ENCODE assay signal across 30 mouse cellular contexts in the genomic region with DNA sequence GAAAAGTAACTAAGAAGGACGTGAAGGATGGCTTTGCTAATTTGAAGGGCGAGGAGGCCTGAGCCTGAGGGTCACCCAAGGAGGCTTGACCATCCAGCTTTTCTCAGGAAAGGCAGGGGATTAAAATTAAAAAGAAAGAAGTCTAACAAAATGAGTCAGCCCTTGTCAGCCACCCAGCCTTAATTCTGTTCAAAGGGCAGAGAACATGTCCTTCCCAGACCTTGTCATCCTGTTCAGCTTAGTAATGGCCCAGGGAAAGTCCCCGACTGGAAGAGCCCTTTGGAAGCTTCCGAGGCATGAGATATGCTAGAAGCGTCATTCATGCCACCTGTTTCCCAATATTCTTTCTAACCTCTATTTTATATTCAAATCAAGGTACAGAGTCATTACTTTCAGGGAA. TPM values are rescaled to one million over a fixed set of nuclear protein-coding genes. Genes with fewer than 3 reads are reported as not detected.
A peak's percentile ranks its signal among the peaks of the same experiment; 100 is the strongest.
DNase-seq lines count a peak whose midpoint lies in the region; ATAC-seq and TF ChIP-seq lines count a peak whose summit lies in the region.
"Had no signal": no experiment of that assay in that cellular context is flagged by ENCODE, and none has a peak within 500 bp of the region (broad histone marks: within the 10 kb centered on the region; RNA-seq: fewer than 3 reads in every experiment).

No protein-coding gene starts in this region.

- no peak overlapping the region for H3K4me2 ChIP-seq in kidney, embryonic 16.5 days (replicated peaks; ENCODE audit: low read depth, low read length)
- H3K4me2 ChIP-seq: embryonic facial prominence, embryonic 13.5 days; forebrain, embryonic 15.5 days; heart, embryonic 15.5 days; hindbrain, embryonic 12.5 days; intestine, embryonic 15.5 days; lung, embryonic 14.5 days had no signal

- intact Hi-C loops in gastrocnemius, adult 2 months (cut with DNase I): no loop called here

- no peaks in the 10 kb centered on the region for H3K27me3 ChIP-seq in kidney, adult 2 months (replicated peaks; ENCODE audit: control insufficient read depth, insufficient read depth, low read length)
- H3K27me3 ChIP-seq in kidney, embryonic 16.5 days (ENCODE audit: insufficient read depth, low read length): no peaks in the 10 kb centered on the region
- H3K27me3 ChIP-seq: embryonic facial prominence, embryonic 13.5 days; forebrain, embryonic 15.5 days; heart, embryonic 15.5 days; hindbrain, embryonic 12.5 days; intestine, embryonic 15.5 days had no signal

- no peak for DNase-seq in gastrocnemius, adult 2 months
- DNase-seq in gastrocnemius, adult 8-10 months (ENCODE audit: low spot score in 2 of 2): no peak
- peak; percentile 72 for DNase-seq in kidney, adult 2 months
- peak; percentile 64 for DNase-seq in 3T3-L1 (ENCODE audit: low read depth, low spot score)
- peak; percentile 63 for DNase-seq in adrenal gland, postnatal 14 days
- no peak for DNase-seq in right cerebral cortex, postnatal 4 days
- DNase-seq: B cell, adult 2 months; cerebellum, adult 11-12 months; cerebellum, postnatal 10 days; heart, postnatal 36 days; liver; lung, embryonic 14.5 days; lung, postnatal 14 days; midbrain, embryonic 14.5 days; right cerebral cortex, postnatal 14 days; spleen, adult 18-20 months had no signal

- no peaks in the 10 kb centered on the region for H3K9me3 ChIP-seq in kidney, embryonic 16.5 days (ENCODE audit: low read length)
- H3K9me3 ChIP-seq: embryonic facial prominence, embryonic 13.5 days; forebrain, embryonic 10.5 days; forebrain, embryonic 15.5 days; heart, embryonic 10.5 days; heart, embryonic 15.5 days; hindbrain, embryonic 12.5 days; intestine, embryonic 15.5 days had no signal

- H3K27ac ChIP-seq in gastrocnemius, adult 2 months: peak overlapping the region; percentile 76
- H3K27ac ChIP-seq in kidney, adult 2 months (ENCODE audit: insufficient read depth, low read depth, low read length): peak overlapping the region; percentile 87
- no peak overlapping the region for H3K27ac ChIP-seq in kidney, embryonic 16.5 days (ENCODE audit: low read length)
- H3K27ac ChIP-seq: embryonic facial prominence, embryonic 13.5 days; forebrain, embryonic 10.5 days; forebrain, embryonic 15.5 days; heart, embryonic 10.5 days; heart, embryonic 15.5 days; hindbrain, embryonic 12.5 days; hindbrain, postnatal 0 days; intestine, embryonic 15.5 days; liver, embryonic 14.5 days had no signal

- no peaks in the 10 kb centered on the region; the same call in 1 of the 2 replicates for H3K36me3 ChIP-seq in kidney, adult 2 months (ENCODE audit: control insufficient read depth, insufficient read depth, low read length)
- H3K36me3 ChIP-seq in kidney, embryonic 16.5 days (ENCODE audit: insufficient read depth, low read length): no peaks in the 10 kb centered on the region
- H3K36me3 ChIP-seq: embryonic facial prominence, embryonic 13.5 days; forebrain, embryonic 10.5 days; forebrain, embryonic 15.5 days; heart, embryonic 10.5 days; heart, embryonic 15.5 days; hindbrain, embryonic 12.5 days; intestine, embryonic 15.5 days had no signal

- no peak for TF ChIP-seq POLR2A in kidney, adult 2 months (IDR thresholded peaks at IDR 0.05; ENCODE audit: low read depth, low read length)

- H3K4me1 ChIP-seq in kidney, adult 2 months (ENCODE audit: control insufficient read depth, insufficient read depth, low read length): peaks cover 29% of the 10 kb centered on the region
- peaks cover 6% of the 10 kb centered on the region for H3K4me1 ChIP-seq in kidney, embryonic 16.5 days (ENCODE audit: insufficient read depth, low read length)
- H3K4me1 ChIP-seq: forebrain, embryonic 15.5 days; hindbrain, embryonic 12.5 days had no signal

- ATAC-seq in kidney, embryonic 16.5 days (ENCODE audit: low FRiP score, low TSS enrichment): no peak
- ATAC-seq: activated CD4-positive, CD25-positive, alpha-beta regulatory T cell, adult 4 months; forebrain, embryonic 15.5 days; hindbrain, postnatal 0 days; intestine, embryonic 15.5 days had no signal

- TF ChIP-seq CTCF in gastrocnemius, adult 2 months (IDR thresholded peaks at IDR 0.05): no peak
- TF ChIP-seq CTCF in kidney, adult 2 months (conservative IDR thresholded peaks at IDR 0.05; ENCODE audit: insufficient read depth, insufficient read length, low read depth, low read length): no peak

- 36% methylated on average over 5 of the region's 5 CpGs for WGBS in kidney, adult 2 months
- 86% methylated on average over 5 of the region's 5 CpGs for WGBS in kidney, embryonic 16.5 days

- no peak overlapping the region for H3K9ac ChIP-seq in kidney, embryonic 16.5 days (replicated peaks; ENCODE audit: low read length)
- H3K9ac ChIP-seq: embryonic facial prominence, embryonic 13.5 days; forebrain, embryonic 15.5 days; heart, embryonic 15.5 days; hindbrain, embryonic 12.5 days; intestine, embryonic 15.5 days; liver, embryonic 14.5 days; lung, embryonic 14.5 days had no signal

- no peak overlapping the region for H3K4me3 ChIP-seq in gastrocnemius, adult 2 months
- H3K4me3 ChIP-seq in kidney, adult 2 months (ENCODE audit: insufficient read depth, low read depth, low read length): no peak overlapping the region
- H3K4me3 ChIP-seq in kidney, embryonic 16.5 days (ENCODE audit: low read length): no peak overlapping the region
- H3K4me3 ChIP-seq: embryonic facial prominence, embryonic 13.5 days; forebrain, embryonic 10.5 days; forebrain, embryonic 15.5 days; heart, embryonic 10.5 days; heart, embryonic 15.5 days; hindbrain, embryonic 12.5 days; intestine, embryonic 15.5 days had no signal

RNA-seq across cellular contexts. Expression of a gene that starts 2.7 kb away (rescaled TPM):
- 1 to 10 TPM; 5.2 TPM for total RNA-seq in gastrocnemius, adult 2 months (2021)
- 1 to 10 TPM; 1.6 to 5.5 (median 4.3) TPM for total RNA-seq in gastrocnemius, adult 8-10 months (2022)
- polyA plus RNA-seq in kidney, adult 2 months (2012; rRNA removed): 21.8 and 26.3 TPM in 2 replicates
- 3.0 and 3.2 TPM in 2 replicates for polyA plus RNA-seq in kidney, embryonic 16.5 days (2015; fragmentation: Nextera tagmentation; extraction: Ambion mirVana)
- 7.5 and 9.5 TPM in 2 replicates for total RNA-seq in adrenal gland, postnatal 14 days (2021)
- total RNA-seq: common myeloid progenitor, adult 5-6 weeks; monocyte, adult 5-6 weeks had no signal
- polyA plus RNA-seq: activated CD4-positive, CD25-positive, alpha-beta regulatory T cell, adult 4 months; heart, embryonic 10.5 days; limb, embryonic 11.5 days; liver, embryonic 14.5 days had no signal

RNA-seq across cellular contexts. Expression of a gene that starts 43.4 kb away (rescaled TPM):
- total RNA-seq in gastrocnemius, adult 2 months (2021): 10 to 100 TPM; 60.3 to 64.2 TPM
- 10 to 100 TPM; 61.0 to 68.2 (median 64.3) TPM for total RNA-seq in gastrocnemius, adult 8-10 months (2022)
- 40.1 and 42.9 TPM in 2 replicates for polyA plus RNA-seq in kidney, adult 2 months (2012; rRNA removed)
- 86.9 and 88.5 TPM in 2 replicates for polyA plus RNA-seq in kidney, embryonic 16.5 days (2015; fragmentation: Nextera tagmentation; extraction: Ambion mirVana)
- total RNA-seq in adrenal gland, postnatal 14 days (2021): 74.1 and 87.0 TPM in 2 replicates

RNA-seq across cellular contexts. Expression of a gene that starts 43.6 kb away (rescaled TPM):
- total RNA-seq in gastrocnemius, adult 2 months (2021): 10 to 100 TPM; 16.9 to 19.7 TPM
- 10 to 100 TPM; 14.1 to 19.3 (median 14.3) TPM for total RNA-seq in gastrocnemius, adult 8-10 months (2022)
- 22.6 and 25.9 TPM in 2 replicates for polyA plus RNA-seq in kidney, adult 2 months (2012; rRNA removed)
- 175 and 182 TPM in 2 replicates for polyA plus RNA-seq in kidney, embryonic 16.5 days (2015; fragmentation: Nextera tagmentation; extraction: Ambion mirVana)
- 68.2 and 79.1 TPM in 2 replicates for total RNA-seq in adrenal gland, postnatal 14 days (2021)

Comparison
In these comparisons a context has a peak if more than half of its experiments do, and no peak if none do; other contexts are left out.
1. DNase-seq: peak in kidney, adult 2 months (single experiment), 3T3-L1 (single experiment) and adrenal gland, postnatal 14 days (single experiment); none in gastrocnemius, adult 2 months (single experiment), gastrocnemius, adult 8-10 months (0 of 2) and right cerebral cortex, postnatal 4 days (single experiment).